Mouse (Mus musculus): Measurements from ENCODE around the gene Gm10491.
"Not testable (repeated sequence)": the region's sequence is repeated elsewhere in the genome, so short reads cannot be mapped to it uniquely, and the experiment has no call there.

The Gm10491 gene

GRCm38 (mm10) chrX:7907735-7908134, at the start of gene Gm10491:
Gm10491 (minus strand) TSS chrX:7907835.
- no peak for DNase-seq (ENCODE audit: low read depth)

- DNase-seq (ENCODE audit: low read depth): no peak
Observed at GRCm38 (mm10) chrX:7950091-7950490, 42.5 kb upstream of the Gm10491 start.

- DNase-seq (ENCODE audit: low read depth): peak; percentile 97
Observed at GRCm38 (mm10) chrX:7947900-7948492, 40.4 kb upstream of the Gm10491 start.

GRCm38 (mm10) chrX:7947108-7947899, 39.7 kb upstream of the Gm10491 start, which contains the start of gene Hdac6:
Hdac6 (minus strand) TSS chrX:7947889.
- no peak for DNase-seq (ENCODE audit: low read depth)

GRCm38 (mm10) chrX:7945618-7946017, 38.0 kb upstream of the Gm10491 start:
- DNase-seq (ENCODE audit: low read depth): no peak

- DNase-seq (ENCODE audit: low read depth): peak; percentile 4
Observed at GRCm38 (mm10) chrX:7937667-7938066, 30.0 kb upstream of the Gm10491 start.

- DNase-seq (ENCODE audit: low read depth): no peak
Observed at GRCm38 (mm10) chrX:7936874-7937273, 29.2 kb upstream of the Gm10491 start.

GRCm38 (mm10) chrX:7928270-7928790, 20.7 kb upstream of the Gm10491 start, which contains the start of gene Eras:
Eras (minus strand) TSS chrX:7928607.
- DNase-seq (ENCODE audit: low read depth): no peak

- no peak for DNase-seq (ENCODE audit: low read depth)
Observed at GRCm38 (mm10) chrX:7927116-7927515, 19.5 kb upstream of the Gm10491 start.

- DNase-seq (ENCODE audit: low read depth): no peak
Observed at GRCm38 (mm10) chrX:7926266-7926665, 18.6 kb upstream of the Gm10491 start.

GRCm38 (mm10) chrX:7922032-7922431, 14.4 kb upstream of the Gm10491 start:
- no peak for DNase-seq (ENCODE audit: low read depth)

GRCm38 (mm10) chrX:7919601-7920383, 12.2 kb upstream of the Gm10491 start, which contains the start of gene Pcsk1n:
Pcsk1n (plus strand) TSS chrX:7919822.
- no peak for DNase-seq (ENCODE audit: low read depth)

- DNase-seq (ENCODE audit: low read depth): not testable (repeated sequence)
Observed at GRCm38 (mm10) chrX:7917960-7918359, 10.3 kb upstream of the Gm10491 start.

GRCm38 (mm10) chrX:7915669-7916068, 8.0 kb upstream of the Gm10491 start:
- peak; percentile 46 for DNase-seq (ENCODE audit: low read depth)

GRCm38 (mm10) chrX:7910473-7910872, 2.8 kb upstream of the Gm10491 start:
- peak; percentile 22 for DNase-seq (ENCODE audit: low read depth)

- not testable (repeated sequence) for DNase-seq (ENCODE audit: low read depth)
Observed at GRCm38 (mm10) chrX:7909242-7909641, 1.6 kb upstream of the Gm10491 start, which contains the start of gene Gm10490. Gm10490 (plus strand) TSS chrX:7909542.

GRCm38 (mm10) chrX:7904441-7904840, 3.2 kb downstream of the Gm10491 start:
- DNase-seq (ENCODE audit: low read depth): no peak

GRCm38 (mm10) chrX:7898880-7899874, 8.5 kb downstream of the Gm10491 start, which contains the start of the genes Pqbp1 and Timm17b:
Pqbp1 (minus strand) TSS chrX:7899269.
Timm17b (plus strand) TSS chrX:7899357.
- peak; percentile 91 for DNase-seq (ENCODE audit: low read depth)

GRCm38 (mm10) chrX:7898211-7898610, 9.4 kb downstream of the Gm10491 start:
- peak; percentile 2 for DNase-seq (ENCODE audit: low read depth)

GRCm38 (mm10) chrX:7883841-7884567, 23.6 kb downstream of the Gm10491 start, which contains the start of gene Slc35a2:
Slc35a2 (plus strand) TSS chrX:7884028.
- DNase-seq (ENCODE audit: low read depth): peak; percentile 90

All from NIH3T3 (cell line).